Mouse (Mus musculus) forebrain, postnatal 0 days (tissue): Measurements from ENCODE around the gene Smok2a. TPM values are rescaled to one million over a fixed set of nuclear protein-coding genes. Genes with fewer than 3 reads are reported as not detected.
"Not testable (repeated sequence)": the region's sequence is repeated elsewhere in the genome, so short reads cannot be mapped to it uniquely, and the experiment has no call there.

Experiments
- ATAC-seq: fragments of 200-750 bp; cut with Nextera tagmentation; 2 replicates; pipeline ENCODE4 v1.8.0; 2017; ENCODE audit warnings: mild to moderate bottlenecking, moderate library complexity
- DNase-seq: peaks from one replicate; pipeline ENCODE4 v3.0.0-alpha.2; 2015
- H3K27ac ChIP-seq: fragments of 300-500 bp; sonication (generic); 2 replicates; pipeline ENCODE4 v1.5.1; 2014; ENCODE audit warnings: low read depth, mild to moderate bottlenecking, antibody characterized with exemption, low read length, moderate library complexity, mixed read lengths
- H3K27me3 ChIP-seq: fragments of 300-500 bp; sonication (generic); 2 replicates; pipeline ENCODE4 v1.6.1; 2014; ENCODE audit warnings: mild to moderate bottlenecking, low read length, mixed read lengths; ENCODE audit not compliant: insufficient read depth
- H3K36me3 ChIP-seq: fragments of 300-500 bp; sonication (generic); 2 replicates; pipeline ENCODE4 v1.6.1; 2014; ENCODE audit warnings: mild to moderate bottlenecking, moderate library complexity; ENCODE audit not compliant: insufficient read depth
- H3K4me1 ChIP-seq: fragments of 300-500 bp; sonication (generic); 2 replicates; pipeline ENCODE4 v1.6.1; 2014; ENCODE audit warnings: antibody characterized with exemption; ENCODE audit not compliant: insufficient read depth
- H3K4me2 ChIP-seq: fragments of 300-500 bp; sonication (generic); 2 replicates; pipeline ENCODE4 v1.6.1; 2014; ENCODE audit warnings: low read depth, mild to moderate bottlenecking, moderate library complexity
- H3K4me3 ChIP-seq: fragments of 300-500 bp; sonication (generic); 2 replicates; pipeline ENCODE4 v1.5.1; 2014; ENCODE audit warnings: low read depth, low read length, mixed read lengths
- H3K9ac ChIP-seq: fragments of 300-500 bp; sonication (generic); 2 replicates; pipeline ENCODE4 v1.6.1; 2014; ENCODE audit warnings: mild to moderate bottlenecking
- H3K9me3 ChIP-seq: fragments of 300-500 bp; sonication (generic); 2 replicates; pipeline ENCODE4 v1.6.1; 2016; ENCODE audit warnings: low read length
- WGBS: fragments of 180-500 bp; shearing (Covaris S2); extraction: QIAGEN DNeasy Blood & Tissue Kit; methylation state at CpG from one replicate; pipeline ENCODE4 v1.1.7; 2014; 5-methylcytosine and 5-hydroxymethylcytosine counted together
- polyA plus RNA-seq: library from polyadenylated mRNA; unstranded; fragments of >200 nt; fragmentation: Nextera tagmentation; extraction: Ambion mirVana; gene quantifications from 2 replicates; pipeline ENCODE4 v1.2.1, GENCODE M21; 2015
- total RNA-seq: library from RNA; depleted of rRNA; stranded (reverse); fragments of >200 nt; gene quantifications from 2 replicates; pipeline ENCODE4 v1.2.3, GENCODE M21; 2014

Smok2a gene
- total and polyA plus RNA-seq, 2 experiments from 2014 or later, result not detected

- H3K9ac ChIP-seq, H3K27me3 ChIP-seq, H3K27ac ChIP-seq, DNase-seq, H3K36me3 ChIP-seq, H3K4me1 ChIP-seq, H3K4me2 ChIP-seq, H3K4me3 ChIP-seq: not testable (repeated sequence)
- ATAC-seq, result peak; percentile 69
- 90% methylated on average over 2 of the region's 2 CpGs for WGBS
- peaks cover 21% of the 10 kb centered on the region for H3K9me3 ChIP-seq
Observed at GRCm38 (mm10) chr17:13188846-13189245, 32.1 kb upstream of the Smok2a start.

DNA sequence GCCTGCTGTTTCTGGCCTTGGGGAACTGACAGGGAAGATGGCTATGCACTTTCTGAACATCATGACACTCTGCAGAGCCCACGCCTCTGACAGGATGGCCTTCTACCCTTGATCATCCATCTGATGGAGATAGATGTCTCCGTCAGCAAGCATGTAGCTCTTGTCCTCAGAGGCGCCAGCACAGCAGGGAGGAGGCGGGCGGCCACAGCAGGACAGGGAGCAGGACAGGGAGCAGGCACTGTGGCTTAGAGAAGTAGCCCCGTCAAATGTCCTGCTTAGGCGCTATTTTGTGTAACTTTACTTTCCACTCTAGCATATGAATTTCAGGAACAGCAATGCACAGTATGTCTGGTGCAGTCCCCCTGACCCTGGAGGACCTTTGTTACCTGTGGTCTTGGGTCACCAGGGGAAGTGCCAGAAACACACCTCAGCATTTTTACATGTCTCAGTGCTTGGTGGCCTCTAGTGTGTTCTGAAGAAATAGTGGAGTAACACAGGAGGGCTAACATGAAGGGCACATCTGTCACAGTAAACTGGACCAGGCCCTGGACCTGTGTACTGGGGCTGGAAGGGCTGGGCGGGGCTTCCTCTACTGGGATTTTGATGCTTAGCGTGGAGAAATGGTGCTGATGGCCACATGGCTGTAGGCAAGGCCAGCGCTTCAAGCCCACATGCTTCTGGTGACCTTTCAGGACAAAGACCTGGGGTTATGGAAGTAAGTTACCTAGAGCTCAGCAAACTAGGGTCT is 30.0 kb upstream of the Smok2a start:
- not testable (repeated sequence) for H3K9ac ChIP-seq, H3K4me1 ChIP-seq, H3K4me2 ChIP-seq, H3K27ac ChIP-seq, DNase-seq, ATAC-seq, H3K27me3 ChIP-seq, H3K36me3 ChIP-seq, H3K4me3 ChIP-seq
- WGBS, result 90% methylated on average over 10 of the region's 10 CpGs
- H3K9me3 ChIP-seq, result peaks cover 27% of the 10 kb centered on the region

DNA sequence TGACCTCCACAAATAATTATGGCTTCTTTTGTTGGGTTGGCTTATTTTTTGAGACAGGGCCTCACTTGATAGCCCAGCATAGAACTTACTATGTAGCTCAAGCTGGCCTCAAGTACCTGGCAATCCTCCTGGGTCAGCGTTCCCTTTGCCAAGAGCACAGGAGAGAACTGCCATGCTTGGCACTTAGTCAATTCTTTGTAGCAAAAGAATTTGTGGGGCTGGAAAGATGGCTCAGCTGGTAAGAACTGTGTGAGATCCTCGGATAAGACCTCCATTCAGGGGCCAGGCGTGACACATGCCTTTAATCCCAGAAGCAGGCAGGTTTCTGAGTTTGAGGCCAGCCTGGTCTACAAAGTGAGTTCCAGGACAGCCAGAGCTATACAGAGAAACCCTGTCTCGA is 24.5 kb upstream of the Smok2a start:
- not testable (repeated sequence) for H3K4me3 ChIP-seq, ATAC-seq, DNase-seq, H3K9ac ChIP-seq, H3K4me1 ChIP-seq, H3K27ac ChIP-seq, H3K4me2 ChIP-seq, H3K36me3 ChIP-seq, H3K27me3 ChIP-seq
- peaks cover 22% of the 10 kb centered on the region for H3K9me3 ChIP-seq
- 67% methylated on average over 4 of the region's 4 CpGs for WGBS

DNA sequence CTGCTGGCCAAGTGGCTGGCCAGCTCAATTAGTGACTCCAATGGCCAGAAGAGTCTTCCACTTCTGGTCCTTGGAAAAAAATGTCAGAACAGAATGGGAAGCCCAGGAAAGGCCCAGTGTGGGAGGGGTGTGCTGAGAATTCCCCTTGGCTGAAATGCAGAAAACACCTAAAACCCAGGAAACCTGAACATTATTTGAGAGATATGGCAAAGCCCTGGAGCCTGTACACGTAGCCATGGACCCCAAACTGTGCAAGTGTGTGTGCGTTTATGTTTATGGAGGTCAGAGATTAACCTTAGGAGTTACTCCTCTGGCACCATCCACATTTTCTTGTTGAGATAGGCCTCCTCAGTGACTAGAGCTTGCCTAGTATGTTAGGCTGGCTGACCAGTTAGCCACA is 22.2 kb upstream of the Smok2a start:
- H3K4me1 ChIP-seq, H3K4me2 ChIP-seq, H3K27ac ChIP-seq, DNase-seq, H3K9ac ChIP-seq, H3K4me3 ChIP-seq, ATAC-seq, H3K27me3 ChIP-seq, H3K36me3 ChIP-seq: not testable (repeated sequence)
- peaks cover 24% of the 10 kb centered on the region for H3K9me3 ChIP-seq
- WGBS, result 88% methylated on average over 2 of the region's 2 CpGs

DNA sequence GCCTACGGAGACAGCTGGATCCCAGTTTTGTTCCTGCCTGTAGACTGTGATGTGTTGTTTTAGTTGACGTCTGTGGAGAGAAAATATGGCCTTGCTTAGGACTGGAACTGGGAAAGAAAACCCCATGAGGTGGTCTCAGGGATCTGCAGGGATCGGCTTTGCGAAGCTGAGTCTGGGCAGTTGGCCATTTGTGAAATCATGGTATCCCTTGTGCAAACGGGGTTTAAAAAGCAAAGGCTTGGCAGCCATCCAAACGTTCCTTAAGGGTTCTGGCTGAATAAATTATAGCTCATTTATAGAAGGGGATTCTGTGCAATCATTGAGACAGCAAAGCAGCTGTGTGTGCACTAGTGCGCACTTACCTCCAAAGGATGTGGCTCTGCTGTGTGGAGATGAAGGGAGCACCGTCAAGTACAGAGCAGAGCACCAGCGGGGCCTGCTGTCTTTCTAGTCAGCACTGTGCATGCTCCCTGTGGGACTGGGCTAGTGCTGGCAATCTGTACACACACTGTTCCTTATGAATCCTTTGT is 21.0 kb upstream of the Smok2a start:
- peaks cover 24% of the 10 kb centered on the region for H3K9me3 ChIP-seq
- H3K27ac ChIP-seq, H3K4me3 ChIP-seq, H3K4me2 ChIP-seq, H3K27me3 ChIP-seq, H3K4me1 ChIP-seq, H3K9ac ChIP-seq, H3K36me3 ChIP-seq: not testable (repeated sequence)
- peak; percentile 77 for ATAC-seq
- WGBS, result 62% methylated on average over 8 of the region's 9 CpGs
- peak; percentile 66 for DNase-seq

DNA sequence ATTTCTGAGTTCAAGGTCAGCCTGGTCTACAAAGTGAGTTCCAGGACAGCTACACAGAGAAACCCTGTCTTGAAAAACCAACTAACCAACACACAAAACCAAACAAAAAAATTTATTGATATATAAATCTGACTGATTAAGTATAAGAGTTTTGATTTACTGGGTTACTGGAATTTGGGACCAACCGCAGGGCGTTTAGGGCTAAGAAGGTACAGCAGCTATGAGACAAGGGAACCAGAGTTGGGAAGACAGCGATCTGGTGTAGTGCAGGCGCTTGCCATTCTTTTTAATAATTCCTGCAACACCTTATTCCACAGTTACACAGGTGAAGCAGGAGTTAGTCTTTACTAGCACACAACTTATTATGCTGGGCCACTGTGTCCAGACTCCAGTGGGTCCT is 19.4 kb upstream of the Smok2a start:
- not testable (repeated sequence) for H3K4me2 ChIP-seq, H3K27ac ChIP-seq, H3K4me1 ChIP-seq, H3K4me3 ChIP-seq, ATAC-seq, H3K36me3 ChIP-seq, DNase-seq, H3K27me3 ChIP-seq, H3K9ac ChIP-seq
- peaks cover 12% of the 10 kb centered on the region for H3K9me3 ChIP-seq
- 89% methylated on average over 4 of the region's 4 CpGs for WGBS

DNA sequence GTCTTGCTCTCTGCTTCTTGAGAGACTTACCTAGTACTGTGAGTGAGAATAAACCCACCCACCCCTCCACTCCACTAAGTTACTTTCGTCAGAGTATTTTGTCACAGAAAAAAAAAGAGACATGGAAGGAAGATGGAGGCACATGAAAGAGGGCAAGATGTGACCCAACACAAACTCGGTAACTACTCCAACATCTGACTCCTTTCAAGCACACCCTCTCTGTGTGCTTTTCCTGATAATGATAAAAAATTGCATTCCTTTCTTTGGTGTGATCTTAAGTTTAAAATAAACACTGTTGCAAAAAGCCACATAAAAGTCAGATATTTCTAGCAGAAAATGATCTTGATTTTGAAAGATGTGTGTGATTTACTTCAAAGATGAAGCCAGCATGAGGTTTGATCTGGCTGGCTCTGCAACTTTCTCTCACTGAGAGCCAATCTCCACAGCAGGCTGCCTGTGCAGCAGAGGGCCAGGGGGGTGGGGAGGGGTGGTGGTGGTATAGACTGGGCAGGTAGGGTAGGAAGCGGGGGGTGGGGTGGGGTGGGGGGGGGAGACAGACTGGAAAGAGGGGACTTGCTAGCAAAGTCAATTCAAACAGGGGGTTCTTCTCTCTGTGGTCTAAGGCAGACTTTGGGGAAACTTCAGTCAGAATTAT is 18.4 kb upstream of the Smok2a start:
- H3K9ac ChIP-seq, DNase-seq, H3K27ac ChIP-seq, H3K4me1 ChIP-seq, H3K4me2 ChIP-seq, H3K36me3 ChIP-seq, H3K4me3 ChIP-seq, H3K27me3 ChIP-seq, ATAC-seq: not testable (repeated sequence)
- 80% methylated on average over 2 of the region's 3 CpGs for WGBS
- peaks cover 18% of the 10 kb centered on the region for H3K9me3 ChIP-seq

DNA sequence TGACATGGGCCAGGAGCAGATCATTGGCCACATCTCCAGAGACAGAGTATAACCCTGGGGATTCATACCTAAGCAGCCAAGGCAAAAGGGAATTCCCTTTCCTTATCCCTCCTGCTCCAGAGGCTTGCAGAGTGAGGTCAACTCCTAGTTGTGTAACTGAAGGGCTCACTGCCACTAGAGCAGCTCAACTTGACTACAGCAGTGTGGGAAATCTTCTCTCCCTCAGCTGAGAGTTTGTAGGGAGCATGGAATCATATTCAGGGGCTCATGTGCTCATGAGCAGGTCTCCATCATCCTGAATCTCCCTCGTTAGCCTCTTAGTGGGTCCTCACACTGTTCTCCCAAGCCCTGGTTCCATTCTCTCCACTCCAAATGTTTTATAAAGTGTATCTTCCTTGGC is 15.7 kb upstream of the Smok2a start:
- H3K36me3 ChIP-seq, H3K4me2 ChIP-seq, DNase-seq, H3K27me3 ChIP-seq, H3K4me1 ChIP-seq, H3K27ac ChIP-seq, H3K4me3 ChIP-seq, H3K9ac ChIP-seq, ATAC-seq: not testable (repeated sequence)
- H3K9me3 ChIP-seq, result peaks cover 29% of the 10 kb centered on the region
- 78% methylated on average over 1 of the region's 1 CpGs for WGBS
